Mouse (Mus musculus) ES-Bruce4 (cell line): ENCODE results near the gene Klc1.

Experiments used
- EP300 ChIP-seq: IDR thresholded peaks from 2 replicates; pipeline ENCODE4 v1.6.1; 2011; ENCODE audit warnings: low read depth, low read length; ENCODE audit not compliant: insufficient read depth
- POLR2A ChIP-seq: IDR thresholded peaks from one replicate; pipeline ENCODE4 v1.8.1; 2011; ENCODE audit warnings: low read length; ENCODE audit not compliant: insufficient read depth

GRCm38 (mm10) chr12:111769816-111770577 is 11.3 kb downstream of the Klc1 start:
- TF ChIP-seq EP300 (no peak), POLR2A (no peak)
